Mouse (Mus musculus) intestine, embryonic 15.5 days (tissue): ENCODE measurements around the gene Skap2. TPM values are rescaled to one million over a fixed set of nuclear protein-coding genes. Genes with fewer than 3 reads are reported as not detected.
A peak's percentile ranks its signal among the peaks of the same experiment; 100 is the strongest.

Experiments
- ATAC-seq: fragments of 200-750 bp; cut with Nextera tagmentation; 2 replicates; pipeline ENCODE4 v1.8.0; 2017; ENCODE audit warnings: moderate TSS enrichment, moderate library complexity
- H3K27ac ChIP-seq: fragments of 300-500 bp; sonication (generic); 2 replicates; pipeline ENCODE4 v1.5.1; 2015; ENCODE audit warnings: mild to moderate bottlenecking, inconsistent platforms
- H3K27me3 ChIP-seq: fragments of 300-500 bp; sonication (generic); replicated peaks from 2 replicates; pipeline ENCODE4 v1.6.1; 2015; ENCODE audit warnings: inconsistent platforms
- H3K36me3 ChIP-seq: fragments of 300-500 bp; sonication (generic); 2 replicates; pipeline ENCODE4 v1.6.1; 2015; ENCODE audit warnings: inconsistent platforms
- H3K4me1 ChIP-seq: fragments of 300-500 bp; sonication (generic); replicated peaks from 2 replicates; pipeline ENCODE4 v1.6.1; 2015; ENCODE audit warnings: inconsistent platforms
- H3K4me2 ChIP-seq: fragments of 300-500 bp; sonication (generic); replicated peaks from 2 replicates; pipeline ENCODE4 v1.6.1; 2015; ENCODE audit warnings: mild to moderate bottlenecking, inconsistent platforms
- H3K4me3 ChIP-seq: fragments of 300-500 bp; sonication (generic); replicated peaks from 2 replicates; pipeline ENCODE4 v1.5.1; 2015; ENCODE audit warnings: inconsistent platforms
- H3K9ac ChIP-seq: fragments of 300-500 bp; sonication (generic); 2 replicates; pipeline ENCODE4 v1.6.1; 2015; ENCODE audit warnings: inconsistent platforms
- H3K9me3 ChIP-seq: fragments of 300-500 bp; sonication (generic); 2 replicates; pipeline ENCODE4 v1.6.1; 2016; ENCODE audit warnings: inconsistent platforms
- WGBS: fragments of 180-500 bp; shearing (Covaris S2); methylation state at CpG from one replicate; pipeline ENCODE4 v1.1.7; 2015; 5-methylcytosine and 5-hydroxymethylcytosine counted together
- polyA plus RNA-seq: library from polyadenylated mRNA; unstranded; fragments of >200 nt; fragmentation: Nextera tagmentation; extraction: Ambion mirVana; gene quantifications from 2 replicates; pipeline ENCODE4 v1.2.1, GENCODE M21; 2015

Gene Skap2
- polyA plus RNA-seq, 1 experiment from 2014 or later, result 40.3 TPM

DNA sequence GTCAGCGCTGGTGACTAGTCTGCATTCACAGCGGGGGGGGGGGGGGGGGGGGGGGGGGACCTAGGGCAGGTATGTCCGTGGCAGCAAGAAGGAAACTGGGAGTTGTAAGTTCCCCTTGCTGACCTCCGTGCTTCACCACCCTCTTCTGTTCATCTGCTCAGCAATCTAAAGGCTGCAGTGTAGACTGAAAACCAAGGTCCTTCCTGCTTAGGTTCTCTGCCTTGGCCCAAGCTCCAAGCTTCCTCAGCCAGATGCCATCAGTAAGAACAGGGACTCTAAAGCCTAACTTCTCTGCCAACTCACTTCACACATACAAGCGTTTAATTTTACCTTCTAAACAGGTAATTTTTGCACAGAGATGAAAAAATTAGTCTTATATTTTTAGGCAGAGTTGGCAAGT, 10.0 kb upstream of the Skap2 start:
- Histone ChIP-seq H3K27me3 (no peaks in the 10 kb centered on the region), H3K4me2 (no peak overlapping the region), H3K9ac (no peak overlapping the region), H3K27ac (no peak overlapping the region), H3K4me1 (no peaks in the 10 kb centered on the region), H3K9me3 (no peaks in the 10 kb centered on the region), H3K4me3 (no peak overlapping the region), H3K36me3 (no peaks in the 10 kb centered on the region)
- whole genome bisulfite sequencing, result 56% methylated on average over 4 of the region's 5 CpGs
- no peak for ATAC-seq

DNA sequence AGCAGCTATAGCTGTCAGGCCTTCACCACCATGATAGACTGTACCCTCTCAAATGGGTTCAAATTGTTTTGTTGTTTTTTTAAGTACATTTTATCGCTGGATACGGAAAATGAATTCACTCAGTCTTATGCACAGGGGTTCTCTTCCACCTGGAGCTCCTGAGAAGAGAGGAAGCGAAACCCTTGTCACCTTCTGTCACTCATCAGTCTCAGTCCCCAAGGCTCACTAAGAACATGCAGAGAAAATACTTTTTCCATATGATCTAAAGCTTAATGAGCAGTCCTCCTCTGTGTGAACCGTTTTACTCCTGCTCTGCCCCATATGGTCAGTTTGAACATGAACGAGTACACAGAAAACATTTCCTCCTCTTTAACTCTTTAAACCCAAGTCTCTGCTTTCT, 7.9 kb upstream of the Skap2 start:
- 75% methylated on average over 5 of the region's 5 CpGs for WGBS
- no peak overlapping the region for H3K4me3 ChIP-seq
- no peak overlapping the region for H3K4me2 ChIP-seq
- no peaks in the 10 kb centered on the region for H3K4me1 ChIP-seq
- no peaks in the 10 kb centered on the region for H3K36me3 ChIP-seq
- H3K27me3 ChIP-seq, result no peaks in the 10 kb centered on the region
- H3K9me3 ChIP-seq, result no peaks in the 10 kb centered on the region
- H3K9ac ChIP-seq, result no peak overlapping the region
- H3K27ac ChIP-seq, result no peak overlapping the region
- no peak for ATAC-seq

GRCm38 (mm10) chr6:52013245-52013945, 1.0 kb upstream of the Skap2 start:
- peak overlapping the region; percentile 78 for H3K4me2 ChIP-seq
- no peak for ATAC-seq
- H3K27me3 ChIP-seq, result 0 out of 2 replicates have a peak, but pooled peaks cover 2% of the 10 kb centered on the region
- H3K27ac ChIP-seq, result no peak overlapping the region
- H3K9me3 ChIP-seq, result no peaks in the 10 kb centered on the region
- H3K4me1 ChIP-seq, result 0 out of 2 replicates have a peak, but pooled peaks cover 3% of the 10 kb centered on the region
- peak overlapping the region; percentile 72 for H3K4me3 ChIP-seq
- H3K36me3 ChIP-seq, result no peaks in the 10 kb centered on the region
- H3K9ac ChIP-seq, result no peak overlapping the region
- 14% methylated on average over 3 of the region's 3 CpGs for WGBS

DNA sequence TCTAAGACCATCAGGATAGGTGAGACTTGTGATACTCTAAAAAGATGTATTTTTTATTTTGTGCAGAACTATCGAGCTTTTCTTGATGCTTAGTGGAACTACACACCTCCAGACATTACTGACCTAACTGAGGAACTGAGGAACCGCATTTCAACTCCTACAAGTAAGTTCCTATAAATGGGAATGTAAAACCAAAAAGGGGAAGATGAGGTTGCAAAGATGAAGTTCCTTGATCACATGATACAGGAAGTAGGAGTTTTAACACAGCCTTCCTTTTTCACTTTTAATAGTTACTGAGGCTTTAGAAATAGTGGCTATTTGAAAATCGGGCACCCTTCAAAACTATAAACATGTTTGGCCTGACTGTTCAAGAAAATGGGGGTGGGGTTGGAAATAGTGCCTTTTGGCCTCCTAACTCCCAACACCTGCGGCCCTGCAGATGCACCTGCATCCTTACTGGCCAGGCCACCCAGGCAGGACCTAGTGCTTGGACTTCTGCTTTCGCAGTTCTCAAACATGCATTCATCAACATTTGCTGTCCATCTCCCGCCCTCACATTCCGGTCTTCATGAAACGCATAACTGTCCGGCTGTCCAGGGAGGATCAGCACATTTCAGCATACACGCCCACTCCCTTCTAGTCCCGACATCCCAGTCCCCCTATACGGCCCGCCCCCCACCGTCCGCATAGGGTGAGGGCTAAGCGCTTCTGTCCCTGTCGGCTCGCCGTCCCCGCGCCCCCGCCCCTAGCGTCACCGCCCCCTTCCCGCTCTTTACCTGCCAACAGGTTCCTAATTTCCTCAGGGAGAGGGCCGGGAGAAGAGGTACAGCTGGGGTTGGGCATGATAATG, 565 bp downstream of the Skap2 start:
- peak overlapping the region; percentile 72 for H3K4me3 ChIP-seq
- no peaks in the 10 kb centered on the region for H3K9me3 ChIP-seq
- 0 out of 2 replicates have a peak, but pooled peaks cover 2% of the 10 kb centered on the region for H3K27me3 ChIP-seq
- peak overlapping the region; percentile 54 for H3K9ac ChIP-seq
- no peaks in the 10 kb centered on the region for H3K36me3 ChIP-seq
- WGBS, result 6% methylated on average over 26 of the region's 26 CpGs
- 0 out of 2 replicates have a peak, but pooled peaks cover 3% of the 10 kb centered on the region for H3K4me1 ChIP-seq
- ATAC-seq, result peak; percentile 89
- H3K27ac ChIP-seq, result 0 out of 2 replicates have a peak overlapping the region, but pooled peaks have one; percentile 58
- H3K4me2 ChIP-seq, result peak overlapping the region; percentile 78

GRCm38 (mm10) chr6:52009385-52009784, 3.0 kb downstream of the Skap2 start:
- WGBS, result 52% methylated on average over 6 of the region's 6 CpGs
- H3K36me3 ChIP-seq, result no peaks in the 10 kb centered on the region
- H3K4me1 ChIP-seq, result peaks cover 13% of the 10 kb centered on the region
- H3K4me2 ChIP-seq, result no peak overlapping the region
- no peak for ATAC-seq
- H3K27ac ChIP-seq, result no peak overlapping the region
- H3K9ac ChIP-seq, result no peak overlapping the region
- H3K9me3 ChIP-seq, result no peaks in the 10 kb centered on the region
- no peak overlapping the region for H3K4me3 ChIP-seq
- H3K27me3 ChIP-seq, result 0 out of 2 replicates have a peak, but pooled peaks cover 6% of the 10 kb centered on the region

GRCm38 (mm10) chr6:52008757-52009156, 3.6 kb downstream of the Skap2 start:
- WGBS, result 48% methylated on average over 3 of the region's 3 CpGs
- Histone ChIP-seq H3K4me1 (peaks cover 13% of the 10 kb centered on the region), H3K27me3 (0 out of 2 replicates have a peak, but pooled peaks cover 6% of the 10 kb centered on the region), H3K4me3 (no peak overlapping the region), H3K36me3 (no peaks in the 10 kb centered on the region), H3K4me2 (no peak overlapping the region), H3K9me3 (no peaks in the 10 kb centered on the region), H3K27ac (no peak overlapping the region), H3K9ac (no peak overlapping the region)
- ATAC-seq, result no peak

DNA sequence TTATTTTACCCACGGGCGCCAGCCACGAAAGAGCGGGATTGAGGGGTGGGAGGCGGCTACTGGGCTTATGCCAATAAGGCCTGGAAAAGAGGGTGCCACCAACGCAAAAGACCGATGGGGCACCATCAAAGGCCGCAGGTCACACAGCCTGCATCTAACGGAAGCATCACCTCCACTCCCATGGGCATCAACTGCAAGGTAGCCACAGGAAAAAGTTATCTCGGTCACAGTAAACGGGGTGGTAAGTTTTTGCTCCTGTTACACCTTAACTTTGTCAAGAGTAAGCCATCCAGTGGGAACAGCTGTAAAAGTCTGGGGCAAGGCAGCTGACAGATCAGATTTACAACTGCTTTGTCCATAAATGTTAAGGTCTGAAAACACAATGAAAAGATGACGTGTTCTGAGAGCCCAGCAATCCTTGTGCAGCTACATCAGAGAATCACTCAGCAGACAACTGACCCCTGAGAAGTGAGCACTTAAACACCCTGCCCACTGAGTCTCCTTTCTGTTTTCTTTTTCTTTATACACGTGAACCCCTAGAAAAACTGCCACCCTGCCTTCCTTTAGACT, 5.6 kb downstream of the Skap2 start:
- no peaks in the 10 kb centered on the region for H3K36me3 ChIP-seq
- peak overlapping the region; percentile 20 for H3K4me3 ChIP-seq
- WGBS, result 26% methylated on average over 13 of the region's 13 CpGs
- H3K27ac ChIP-seq, result no peak overlapping the region
- peaks cover 11% of the 10 kb centered on the region for H3K4me1 ChIP-seq
- H3K27me3 ChIP-seq, result 0 out of 2 replicates have a peak, but pooled peaks cover 6% of the 10 kb centered on the region
- H3K4me2 ChIP-seq, result peak overlapping the region; percentile 61
- H3K9ac ChIP-seq, result no peak overlapping the region
- 0 out of 2 replicates have a peak, but pooled peaks have one; percentile 35 for ATAC-seq
- no peaks in the 10 kb centered on the region for H3K9me3 ChIP-seq

DNA sequence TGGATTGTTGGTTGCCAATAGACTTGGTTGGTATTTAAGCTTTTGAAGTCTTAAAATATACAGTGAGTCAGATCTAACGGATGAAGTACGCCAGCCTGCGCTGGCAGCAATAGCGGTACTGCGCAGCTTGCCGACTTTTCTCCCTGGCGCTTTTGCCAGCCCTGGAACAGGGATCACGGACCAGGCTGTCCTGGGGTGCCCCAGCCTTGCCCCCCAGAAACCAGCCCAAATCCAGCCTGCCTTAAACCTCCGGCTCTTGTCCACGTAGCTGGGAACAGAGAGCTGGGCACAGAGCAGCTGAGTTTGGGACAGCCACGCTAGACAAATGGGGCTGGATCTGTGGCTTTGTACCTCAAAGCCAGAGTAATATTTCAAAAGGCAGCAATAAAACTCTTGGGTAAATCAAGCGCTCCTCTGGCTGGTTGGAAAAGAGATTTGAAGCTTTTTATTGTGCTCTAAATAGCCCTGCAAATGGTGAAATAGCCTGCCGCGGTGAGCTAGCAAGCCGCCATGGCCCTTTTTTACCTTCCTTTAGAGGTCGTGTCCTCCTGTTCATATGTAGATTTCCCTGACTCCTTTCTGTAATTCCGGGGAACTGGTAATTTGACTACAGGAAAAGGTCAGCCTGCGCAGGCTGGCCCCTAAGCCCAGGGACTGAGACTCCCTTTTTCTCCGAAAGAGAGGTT, 6.2 kb downstream of the Skap2 start:
- WGBS, result 14% methylated on average over 19 of the region's 19 CpGs
- peak; percentile 41; the same call in 1 of the 2 replicates for ATAC-seq
- Histone ChIP-seq H3K27ac (no peak overlapping the region; the same call in 1 of the 2 replicates), H3K9me3 (no peaks in the 10 kb centered on the region), H3K4me3 (peak overlapping the region; percentile 20), H3K9ac (peak overlapping the region; percentile 33), H3K4me2 (peak overlapping the region; percentile 61), H3K27me3 (0 out of 2 replicates have a peak, but pooled peaks cover 6% of the 10 kb centered on the region), H3K36me3 (no peaks in the 10 kb centered on the region), H3K4me1 (peaks cover 10% of the 10 kb centered on the region)

DNA sequence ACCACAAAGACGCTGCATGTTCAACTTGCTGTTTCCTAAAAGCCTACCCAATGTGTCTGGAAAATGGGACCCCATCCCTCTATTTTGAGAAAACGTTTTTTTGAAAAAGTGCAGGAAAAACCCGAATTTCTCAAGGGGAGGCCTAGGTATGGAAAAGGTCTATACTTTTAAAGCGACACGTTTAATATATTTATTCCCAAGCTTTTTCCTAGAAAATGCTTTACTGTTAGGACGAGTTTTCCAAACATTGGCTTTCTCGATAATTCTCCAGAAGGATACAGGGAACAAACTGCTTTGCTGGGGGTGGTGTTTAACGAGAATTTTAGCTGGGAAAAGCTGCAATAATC, 6.8 kb downstream of the Skap2 start:
- Histone ChIP-seq H3K27ac (no peak overlapping the region), H3K9me3 (no peaks in the 10 kb centered on the region), H3K4me2 (peak overlapping the region; percentile 61), H3K4me3 (no peak overlapping the region), H3K9ac (no peak overlapping the region), H3K4me1 (peaks cover 10% of the 10 kb centered on the region), H3K27me3 (0 out of 2 replicates have a peak, but pooled peaks cover 6% of the 10 kb centered on the region), H3K36me3 (no peaks in the 10 kb centered on the region)
- WGBS, result 35% methylated on average over 8 of the region's 8 CpGs
- no peak for ATAC-seq

- no peak overlapping the region for H3K27ac ChIP-seq
- 52% methylated on average over 3 of the region's 3 CpGs for WGBS
- no peaks in the 10 kb centered on the region for H3K36me3 ChIP-seq
- H3K4me1 ChIP-seq, result peaks cover 10% of the 10 kb centered on the region
- ATAC-seq, result no peak
- no peak overlapping the region for H3K4me3 ChIP-seq
- no peaks in the 10 kb centered on the region for H3K9me3 ChIP-seq
- H3K9ac ChIP-seq, result no peak overlapping the region
- peak overlapping the region; percentile 36; the same call in 1 of the 2 replicates for H3K4me2 ChIP-seq
- 0 out of 2 replicates have a peak, but pooled peaks cover 6% of the 10 kb centered on the region for H3K27me3 ChIP-seq
These were observed 7.4 kb downstream of the Skap2 start for GRCm38 (mm10) chr6:52004995-52005394.

GRCm38 (mm10) chr6:52002676-52003075, 9.7 kb downstream of the Skap2 start:
- H3K4me2 ChIP-seq, result no peak overlapping the region
- 39% methylated on average over 8 of the region's 8 CpGs for WGBS
- H3K4me1 ChIP-seq, result peaks cover 10% of the 10 kb centered on the region
- H3K27me3 ChIP-seq, result 0 out of 2 replicates have a peak, but pooled peaks cover 4% of the 10 kb centered on the region
- no peak overlapping the region for H3K4me3 ChIP-seq
- H3K36me3 ChIP-seq, result no peaks in the 10 kb centered on the region
- H3K9ac ChIP-seq, result no peak overlapping the region
- ATAC-seq, result no peak
- no peaks in the 10 kb centered on the region for H3K9me3 ChIP-seq
- H3K27ac ChIP-seq, result no peak overlapping the region

GRCm38 (mm10) chr6:51999157-51999478, 13.2 kb downstream of the Skap2 start:
- 84% methylated on average over 4 of the region's 4 CpGs for WGBS
- H3K36me3 ChIP-seq, result no peaks in the 10 kb centered on the region
- no peak overlapping the region for H3K4me2 ChIP-seq
- H3K9me3 ChIP-seq, result no peaks in the 10 kb centered on the region
- H3K27ac ChIP-seq, result no peak overlapping the region
- ATAC-seq, result no peak
- H3K27me3 ChIP-seq, result no peaks in the 10 kb centered on the region
- H3K4me1 ChIP-seq, result no peaks in the 10 kb centered on the region
- no peak overlapping the region for H3K9ac ChIP-seq
- no peak overlapping the region for H3K4me3 ChIP-seq
